Mouse (Mus musculus): ENCODE results near the gene Adamtsl5.

Gene Adamtsl5

DNA sequence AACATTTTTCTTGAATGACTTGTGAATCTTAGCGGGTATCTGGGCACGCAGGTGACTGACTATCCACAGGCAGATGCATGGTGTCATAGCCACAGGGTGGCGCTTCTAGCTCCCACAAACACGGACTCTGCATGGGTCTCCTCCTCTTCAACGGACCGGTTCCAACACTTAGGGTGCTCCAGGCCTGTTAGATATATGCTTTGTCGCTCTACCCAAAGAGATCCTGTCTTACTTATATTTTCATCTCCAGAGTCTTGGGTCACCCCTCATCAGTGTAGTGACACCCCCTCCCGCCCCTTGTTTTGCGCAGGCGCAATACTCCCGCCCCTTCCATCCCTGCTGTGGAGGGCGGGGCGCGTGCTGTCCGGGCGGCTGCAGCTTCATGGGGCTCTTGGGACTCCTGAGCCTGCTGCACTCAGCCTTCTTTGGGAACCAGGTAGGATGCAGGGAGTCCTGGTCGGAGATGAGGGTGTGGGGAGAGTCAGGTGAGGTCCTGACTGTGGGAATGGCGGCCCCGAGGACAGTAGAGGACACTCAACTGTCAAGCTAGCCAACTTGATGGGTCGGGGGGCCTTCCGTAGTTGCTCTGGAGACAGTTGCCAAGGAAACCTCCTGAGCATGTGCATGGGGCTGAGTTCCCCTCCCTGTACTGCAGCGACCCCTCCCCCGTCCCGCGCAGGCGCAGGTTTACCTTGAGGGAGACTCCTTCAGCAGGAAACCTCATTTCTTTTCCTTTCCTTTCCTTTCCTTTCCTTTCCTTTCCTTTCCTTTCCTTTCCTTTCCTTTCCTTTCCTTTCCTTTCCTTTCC, 52.4 kb downstream of the Adamtsl5 start, which contains the start of gene Apc2:
Gene Apc2 (plus strand): TSS at position 360 of the 808 bp plus-strand sequence.
- DNase-seq (ENCODE audit: low read depth, low spot score) = peak; percentile 83

DNA sequence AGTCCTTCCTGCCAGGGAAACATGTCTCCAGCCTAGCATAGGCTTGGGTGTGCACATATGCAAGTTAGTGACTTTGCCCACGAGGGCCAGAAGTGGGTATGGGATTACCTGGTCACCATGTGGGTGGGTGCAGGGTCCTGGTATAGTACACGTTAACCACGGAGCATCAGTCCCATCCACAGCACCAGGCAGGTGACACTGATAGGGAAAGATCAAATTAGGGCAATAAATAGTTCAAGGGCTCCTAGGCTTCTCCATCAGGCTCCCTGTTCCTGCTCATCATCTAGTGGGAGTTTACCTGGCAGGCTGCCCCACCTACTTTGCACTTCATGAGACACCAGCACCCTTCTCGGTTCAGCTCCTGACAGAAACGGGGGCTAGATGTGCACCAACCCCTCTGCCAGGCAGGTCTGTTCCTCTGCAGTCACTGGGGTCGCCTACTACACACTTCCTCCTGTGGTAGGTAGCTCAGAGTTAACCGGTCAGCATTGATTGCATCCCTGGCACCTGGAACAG, 53.4 kb downstream of the Adamtsl5 start:
- DNase-seq (ENCODE audit: low read depth, low spot score) = no peak

DNA sequence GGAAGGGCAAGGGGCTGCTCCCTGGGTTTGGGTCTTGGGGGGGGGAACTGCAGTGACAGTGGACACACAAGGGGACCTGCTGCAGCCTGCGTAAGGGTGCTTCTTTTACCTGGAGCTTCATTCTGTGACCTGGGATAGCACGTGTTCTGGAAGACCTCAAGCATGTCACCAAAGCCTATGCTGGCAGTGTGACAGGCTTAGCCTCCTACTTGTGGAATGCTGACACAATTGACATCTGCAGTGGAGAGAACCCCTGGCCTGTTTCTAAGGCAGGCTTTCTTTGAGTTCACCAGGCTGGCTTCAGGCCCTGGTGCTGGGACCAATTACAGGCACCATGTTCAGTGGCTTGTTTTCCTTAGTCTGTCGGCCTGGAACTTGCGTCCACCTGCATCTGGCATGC, 53.9 kb downstream of the Adamtsl5 start:
- no peak for DNase-seq (ENCODE audit: low read depth, low spot score)

DNA sequence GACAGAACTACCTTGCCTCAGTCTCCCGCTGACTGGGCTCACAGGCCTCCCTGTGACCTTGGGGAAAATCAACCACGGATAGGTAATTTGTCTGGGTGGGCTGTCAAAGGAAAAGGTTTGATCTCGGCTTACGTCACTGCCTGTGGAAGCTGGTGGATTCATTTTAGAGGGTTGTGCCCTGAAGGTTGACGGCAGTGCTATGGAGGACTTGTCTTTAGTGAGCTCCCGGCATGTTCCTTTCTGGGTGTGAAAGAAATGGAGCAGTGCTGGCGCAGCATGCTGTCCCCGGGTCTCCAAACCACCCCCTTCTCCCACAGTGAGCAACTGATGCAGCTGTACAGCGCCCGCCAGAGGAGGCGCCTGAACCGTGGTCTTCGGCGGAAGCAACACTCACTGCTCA, 54.9 kb downstream of the Adamtsl5 start:
- DNase-seq (ENCODE audit: low read depth, low spot score) = peak; percentile 43

DNA sequence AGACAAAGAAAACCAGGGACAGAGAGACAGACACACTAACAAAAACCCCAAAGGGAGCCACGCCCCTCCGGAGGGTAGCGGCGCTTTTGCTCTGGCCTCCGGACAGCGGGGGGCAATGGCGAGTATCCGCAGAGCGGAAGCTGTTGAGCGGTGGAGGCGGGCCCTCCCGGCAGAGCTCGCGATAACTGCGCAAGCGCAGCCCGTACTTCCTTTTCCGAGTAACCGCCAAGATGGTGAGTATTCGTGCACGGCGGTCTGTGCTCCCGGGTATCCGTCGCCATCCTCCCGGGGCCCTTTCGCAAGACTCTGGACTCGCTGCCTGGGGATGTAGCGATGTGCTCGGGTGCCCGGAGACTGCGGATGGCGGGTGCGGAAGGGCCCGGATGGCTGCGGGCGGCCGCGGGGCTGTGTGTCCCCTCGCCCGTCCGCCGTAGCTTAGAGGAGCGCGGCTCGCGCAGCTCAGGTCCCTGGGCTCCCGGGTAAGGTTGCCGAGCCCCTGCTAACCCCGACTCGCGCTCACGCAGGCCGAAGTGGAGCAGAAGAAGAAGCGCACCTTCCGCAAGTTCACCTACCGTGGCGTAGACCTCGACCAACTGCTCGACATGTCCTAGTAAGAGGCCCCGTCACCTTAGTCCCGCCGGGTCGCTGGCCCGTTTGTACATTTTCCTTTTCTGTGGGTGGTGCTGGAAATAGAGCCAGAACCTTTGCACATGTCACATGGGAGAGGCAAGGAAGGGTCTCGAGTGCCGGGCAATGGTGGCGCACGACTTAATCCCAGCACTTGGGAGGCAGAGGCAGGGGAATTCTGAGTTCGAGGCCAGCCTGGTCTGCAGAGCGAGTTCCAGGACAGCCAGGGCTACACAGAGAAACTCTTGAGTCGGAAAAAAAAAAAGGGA, 55.7 kb downstream of the Adamtsl5 start, which contains the start of gene Rps15:
Gene Rps15 (plus strand): TSS at position 203 of the 896 bp plus-strand sequence.
- peak; percentile 96 for DNase-seq (ENCODE audit: low read depth, low spot score)
